In genomic region chr11:101484245-101484644, GRCm38 (mm10) we compare ENCODE assay signal across 16 mouse cellular contexts. TPM values are rescaled to one million over a fixed set of nuclear protein-coding genes. Genes with fewer than 3 reads are reported as not detected.
DNase-seq lines count a peak whose midpoint lies in the region; ATAC-seq lines count a peak whose summit lies in the region.
"Had no signal": no experiment of that assay in that cellular context is flagged by ENCODE, and none has a peak within 500 bp of the region (broad histone marks: within the 10 kb centered on the region; RNA-seq: fewer than 3 reads in every experiment).

No protein-coding gene starts in this region.

- peaks cover 44% of the 10 kb centered on the region for H3K4me1 ChIP-seq in midbrain, embryonic 10.5 days
- peaks cover 15% of the 10 kb centered on the region for H3K4me1 ChIP-seq in midbrain, embryonic 15.5 days
- peaks cover 22% of the 10 kb centered on the region for H3K4me1 ChIP-seq in forebrain, embryonic 13.5 days
- H3K4me1 ChIP-seq in liver, embryonic 11.5 days (replicated peaks; ENCODE audit: control insufficient read depth, insufficient read depth, low read length), result peaks cover 37% of the 10 kb centered on the region
- peaks cover 23% of the 10 kb centered on the region for H3K4me1 ChIP-seq in neural tube, embryonic 13.5 days (replicated peaks)

- 77% methylated on average over 6 of the region's 6 CpGs for WGBS in midbrain, embryonic 10.5 days
- WGBS in midbrain, embryonic 15.5 days, result 66% methylated on average over 6 of the region's 6 CpGs
- 78% methylated on average over 6 of the region's 6 CpGs for WGBS in forebrain, embryonic 13.5 days
- 44% methylated on average over 6 of the region's 6 CpGs for whole genome bisulfite sequencing in liver, embryonic 11.5 days
- 71% methylated on average over 6 of the region's 6 CpGs for WGBS in neural tube, embryonic 13.5 days

- peak overlapping the region; percentile 69 for H3K27ac ChIP-seq in midbrain, embryonic 10.5 days (replicated peaks)
- no peak overlapping the region for H3K27ac ChIP-seq in midbrain, embryonic 15.5 days
- peak overlapping the region; percentile 73 for H3K27ac ChIP-seq in forebrain, embryonic 13.5 days
- peak overlapping the region; percentile 51; the same call in 1 of the 2 replicates for H3K27ac ChIP-seq in liver, embryonic 11.5 days (ENCODE audit: low read depth, low read length)
- H3K27ac ChIP-seq in neural tube, embryonic 13.5 days (replicated peaks), result peak overlapping the region; percentile 59
- H3K27ac ChIP-seq: limb, embryonic 12.5 days had no signal

- H3K27me3 ChIP-seq in midbrain, embryonic 10.5 days (ENCODE audit: low read depth, poor library complexity, severe bottlenecking), result no peaks in the 10 kb centered on the region
- no peaks in the 10 kb centered on the region for H3K27me3 ChIP-seq in midbrain, embryonic 15.5 days (replicated peaks)
- no peaks in the 10 kb centered on the region for H3K27me3 ChIP-seq in forebrain, embryonic 13.5 days
- H3K27me3 ChIP-seq in liver, embryonic 11.5 days (replicated peaks; ENCODE audit: control insufficient read depth, insufficient read depth, low read length), result no peaks in the 10 kb centered on the region
- H3K27me3 ChIP-seq in neural tube, embryonic 13.5 days, result no peaks in the 10 kb centered on the region
- H3K27me3 ChIP-seq: Patski had no signal

- H3K9ac ChIP-seq in midbrain, embryonic 15.5 days, result no peak overlapping the region
- H3K9ac ChIP-seq in forebrain, embryonic 13.5 days, result no peak overlapping the region
- no peak overlapping the region for H3K9ac ChIP-seq in liver, embryonic 11.5 days (ENCODE audit: low read depth, low read length)
- no peak overlapping the region for H3K9ac ChIP-seq in neural tube, embryonic 13.5 days
- H3K9ac ChIP-seq: limb, embryonic 12.5 days had no signal

- H3K4me2 ChIP-seq in midbrain, embryonic 15.5 days, result no peak overlapping the region
- no peak overlapping the region for H3K4me2 ChIP-seq in forebrain, embryonic 13.5 days
- peak overlapping the region; percentile 3 for H3K4me2 ChIP-seq in liver, embryonic 11.5 days
- H3K4me2 ChIP-seq in neural tube, embryonic 13.5 days, result no peak overlapping the region
- H3K4me2 ChIP-seq: limb, embryonic 12.5 days had no signal

- ATAC-seq in midbrain, embryonic 15.5 days (replicated peaks), result no peak
- no peak for ATAC-seq in forebrain, embryonic 13.5 days
- peak; percentile 46; the same call in 1 of the 2 replicates for ATAC-seq in liver, embryonic 11.5 days (replicated peaks; ENCODE audit: low FRiP score)
- ATAC-seq in neural tube, embryonic 13.5 days (ENCODE audit: low read depth), result no peak
- ATAC-seq: lung, postnatal 0 days; Patski had no signal

- DNase-seq in midbrain, embryonic 10.5 days (ENCODE audit: low spot score), result no peak
- no peak for DNase-seq in liver, embryonic 11.5 days (ENCODE audit: low spot score)
- DNase-seq in adrenal gland, adult 8-10 months, result no peak
- no peak for DNase-seq in layer of hippocampus, adult 9-10 months (ENCODE audit: low spot score)
- DNase-seq: cerebellum, adult 2 months; heart, adult 18-20 months; kidney, adult 11 months; kidney, postnatal 36 days; layer of hippocampus, postnatal 36 days had no signal

- H3K4me3 ChIP-seq in midbrain, embryonic 10.5 days, result no peak overlapping the region
- no peak overlapping the region for H3K4me3 ChIP-seq in midbrain, embryonic 15.5 days
- no peak overlapping the region for H3K4me3 ChIP-seq in forebrain, embryonic 13.5 days
- H3K4me3 ChIP-seq in liver, embryonic 11.5 days (ENCODE audit: low read depth, low read length), result no peak overlapping the region
- no peak overlapping the region for H3K4me3 ChIP-seq in neural tube, embryonic 13.5 days
- H3K4me3 ChIP-seq: limb, embryonic 12.5 days; megakaryocyte, embryonic 14.5 days had no signal

- peaks cover 30% of the 10 kb centered on the region for H3K36me3 ChIP-seq in midbrain, embryonic 10.5 days
- H3K36me3 ChIP-seq in midbrain, embryonic 15.5 days (replicated peaks), result no peaks in the 10 kb centered on the region
- H3K36me3 ChIP-seq in forebrain, embryonic 13.5 days (ENCODE audit: poor library complexity, severe bottlenecking), result peaks cover 14% of the 10 kb centered on the region
- H3K36me3 ChIP-seq in liver, embryonic 11.5 days (ENCODE audit: control insufficient read depth, insufficient read depth, low read length), result peaks cover 11% of the 10 kb centered on the region; the same call in 1 of the 2 replicates
- no peaks in the 10 kb centered on the region for H3K36me3 ChIP-seq in neural tube, embryonic 13.5 days

- no peaks in the 10 kb centered on the region for H3K9me3 ChIP-seq in midbrain, embryonic 10.5 days (replicated peaks)
- no peaks in the 10 kb centered on the region for H3K9me3 ChIP-seq in midbrain, embryonic 15.5 days
- H3K9me3 ChIP-seq in forebrain, embryonic 13.5 days (replicated peaks), result no peaks in the 10 kb centered on the region
- H3K9me3 ChIP-seq in liver, embryonic 11.5 days (ENCODE audit: control insufficient read depth, low read length), result no peaks in the 10 kb centered on the region
- no peaks in the 10 kb centered on the region for H3K9me3 ChIP-seq in neural tube, embryonic 13.5 days
- H3K9me3 ChIP-seq: limb, embryonic 12.5 days; megakaryocyte, embryonic 14.5 days had no signal

RNA-seq across cellular contexts. Expression of gene Vat1, which starts 18.2 kb away (rescaled TPM):
- polyA plus RNA-seq in midbrain, embryonic 10.5 days (2016; fragmentation: Nextera tagmentation; extraction: Ambion mirVana), result 36.1 and 47.7 TPM in 2 replicates
- 128 and 133 TPM in 2 replicates for polyA plus RNA-seq in midbrain, embryonic 15.5 days (2015; fragmentation: Nextera tagmentation; extraction: Ambion mirVana)
- polyA plus RNA-seq in forebrain, embryonic 13.5 days (2015; fragmentation: Nextera tagmentation; extraction: Ambion mirVana), result 61.3 and 67.0 TPM in 2 replicates
- polyA plus RNA-seq in liver, embryonic 11.5 days (2014; fragmentation: Nextera tagmentation; extraction: Ambion mirVana), result 16.8 and 19.5 TPM in 2 replicates
- 72.6 and 75.8 TPM in 2 replicates for polyA plus RNA-seq in neural tube, embryonic 13.5 days (2015; fragmentation: Nextera tagmentation; extraction: Ambion mirVana)
- total RNA-seq in adrenal gland, adult 8-10 months (2022), result 100 to 1,000 TPM; 135 to 192 (median 171) TPM

RNA-seq across cellular contexts. Expression of gene Rnd2, which starts 19.4 kb away (rescaled TPM):
- polyA plus RNA-seq in midbrain, embryonic 10.5 days (2016; fragmentation: Nextera tagmentation; extraction: Ambion mirVana), result 38.8 and 57.7 TPM in 2 replicates
- 68.3 and 77.4 TPM in 2 replicates for polyA plus RNA-seq in midbrain, embryonic 15.5 days (2015; fragmentation: Nextera tagmentation; extraction: Ambion mirVana)
- polyA plus RNA-seq in forebrain, embryonic 13.5 days (2015; fragmentation: Nextera tagmentation; extraction: Ambion mirVana), result 155 and 197 TPM in 2 replicates
- 3.7 and 5.4 TPM in 2 replicates for polyA plus RNA-seq in liver, embryonic 11.5 days (2014; fragmentation: Nextera tagmentation; extraction: Ambion mirVana)
- 80.5 and 83.0 TPM in 2 replicates for polyA plus RNA-seq in neural tube, embryonic 13.5 days (2015; fragmentation: Nextera tagmentation; extraction: Ambion mirVana)
- 10 to 100 TPM in 3 of 4 experiments, 1 to 10 TPM in 1; 9.2 to 23.8 (median 16.2) TPM for total RNA-seq in adrenal gland, adult 8-10 months (2022)

RNA-seq across cellular contexts. Expression of gene Ifi35, which starts 36.0 kb away (rescaled TPM):
- 3.2 and 4.0 TPM in 2 replicates for polyA plus RNA-seq in midbrain, embryonic 10.5 days (2016; fragmentation: Nextera tagmentation; extraction: Ambion mirVana)
- polyA plus RNA-seq in midbrain, embryonic 15.5 days (2015; fragmentation: Nextera tagmentation; extraction: Ambion mirVana), result 3.9 and 4.0 TPM in 2 replicates
- polyA plus RNA-seq in forebrain, embryonic 13.5 days (2015; fragmentation: Nextera tagmentation; extraction: Ambion mirVana), result 2.3 and 2.5 TPM in 2 replicates
- polyA plus RNA-seq in liver, embryonic 11.5 days (2014; fragmentation: Nextera tagmentation; extraction: Ambion mirVana), result 31.2 and 34.6 TPM in 2 replicates
- polyA plus RNA-seq in neural tube, embryonic 13.5 days (2015; fragmentation: Nextera tagmentation; extraction: Ambion mirVana), result 3.6 and 3.8 TPM in 2 replicates
- total RNA-seq in adrenal gland, adult 8-10 months (2022), result 10 to 100 TPM; 34.4 to 50.3 (median 46.5) TPM

RNA-seq across cellular contexts. Expression of gene Rpl27, which starts 42.1 kb away (rescaled TPM):
- 382 and 448 TPM in 2 replicates for polyA plus RNA-seq in midbrain, embryonic 10.5 days (2016; fragmentation: Nextera tagmentation; extraction: Ambion mirVana)
- polyA plus RNA-seq in midbrain, embryonic 15.5 days (2015; fragmentation: Nextera tagmentation; extraction: Ambion mirVana), result 197 and 212 TPM in 2 replicates
- polyA plus RNA-seq in forebrain, embryonic 13.5 days (2015; fragmentation: Nextera tagmentation; extraction: Ambion mirVana), result 338 and 387 TPM in 2 replicates
- 553 and 579 TPM in 2 replicates for polyA plus RNA-seq in liver, embryonic 11.5 days (2014; fragmentation: Nextera tagmentation; extraction: Ambion mirVana)
- polyA plus RNA-seq in neural tube, embryonic 13.5 days (2015; fragmentation: Nextera tagmentation; extraction: Ambion mirVana), result 303 and 315 TPM in 2 replicates
- total RNA-seq in adrenal gland, adult 8-10 months (2022), result 10 to 100 TPM; 48.6 to 99.3 (median 63.5) TPM

RNA-seq across cellular contexts. Expression of gene Ptges3l, which starts 59.1 kb away (rescaled TPM):
- polyA plus RNA-seq in midbrain, embryonic 10.5 days (2016; fragmentation: Nextera tagmentation; extraction: Ambion mirVana), result 2.4 and 3.7 TPM in 2 replicates
- polyA plus RNA-seq in midbrain, embryonic 15.5 days (2015; fragmentation: Nextera tagmentation; extraction: Ambion mirVana), result 1.7 and 2.0 TPM in 2 replicates
- 1.2 TPM in 2 replicates for polyA plus RNA-seq in forebrain, embryonic 13.5 days (2015; fragmentation: Nextera tagmentation; extraction: Ambion mirVana)
- polyA plus RNA-seq in liver, embryonic 11.5 days (2014; fragmentation: Nextera tagmentation; extraction: Ambion mirVana), result 3.2 and 5.0 TPM in 2 replicates
- 3.3 and 4.3 TPM in 2 replicates for polyA plus RNA-seq in neural tube, embryonic 13.5 days (2015; fragmentation: Nextera tagmentation; extraction: Ambion mirVana)
- 1 to 10 TPM; 3.5 to 8.7 (median 6.0) TPM for total RNA-seq in adrenal gland, adult 8-10 months (2022)
